Mouse (Mus musculus) intestine, embryonic 16.5 days (tissue): ENCODE results near the gene Comtd1. TPM values are rescaled to one million over a fixed set of nuclear protein-coding genes. Genes with fewer than 3 reads are reported as not detected.

Source experiments
- ATAC-seq: fragments of 200-750 bp; cut with Nextera tagmentation; 2 replicates; pipeline ENCODE4 v1.8.0; 2017; ENCODE audit warnings: moderate TSS enrichment, moderate library complexity
- H3K27ac ChIP-seq: fragments of 300-500 bp; sonication (generic); 2 replicates; pipeline ENCODE4 v1.5.1; 2014; ENCODE audit warnings: mild to moderate bottlenecking, low read length
- H3K27me3 ChIP-seq: fragments of 300-500 bp; sonication (generic); replicated peaks from 2 replicates; pipeline ENCODE4 v1.6.1; 2014; ENCODE audit warnings: low read length, control low read depth, mixed read lengths; ENCODE audit not compliant: control insufficient read depth, insufficient read depth
- H3K36me3 ChIP-seq: fragments of 300-500 bp; sonication (generic); 2 replicates; pipeline ENCODE4 v1.6.1; 2014; ENCODE audit warnings: low read length, control low read depth; ENCODE audit not compliant: control insufficient read depth, insufficient read depth
- H3K4me1 ChIP-seq: fragments of 300-500 bp; sonication (generic); 2 replicates; pipeline ENCODE4 v1.6.1; 2014; ENCODE audit warnings: low read length, control low read depth, mixed read lengths; ENCODE audit not compliant: control insufficient read depth, insufficient read depth
- H3K4me2 ChIP-seq: fragments of 300-500 bp; sonication (generic); 2 replicates; pipeline ENCODE4 v1.6.1; 2014; ENCODE audit warnings: low read depth, low read length, control low read depth
- H3K4me3 ChIP-seq: fragments of 300-500 bp; sonication (generic); 2 replicates; pipeline ENCODE4 v1.5.1; 2014; ENCODE audit warnings: mild to moderate bottlenecking, low read length
- H3K9ac ChIP-seq: fragments of 300-500 bp; sonication (generic); 2 replicates; pipeline ENCODE4 v1.6.1; 2014; ENCODE audit warnings: low read depth, low read length
- H3K9me3 ChIP-seq: fragments of 300-500 bp; sonication (generic); 2 replicates; pipeline ENCODE4 v1.6.1; 2016; ENCODE audit warnings: low read length, control low read depth; ENCODE audit not compliant: control insufficient read depth
- WGBS: fragments of 180-500 bp; shearing (Covaris S2); extraction: QIAGEN DNeasy Blood & Tissue Kit; methylation state at CpG from one replicate; pipeline ENCODE4 v1.1.7; 2014; 5-methylcytosine and 5-hydroxymethylcytosine counted together
- polyA plus RNA-seq: library from polyadenylated mRNA; unstranded; fragments of >200 nt; fragmentation: Nextera tagmentation; extraction: Ambion mirVana; gene quantifications from 2 replicates; pipeline ENCODE4 v1.2.1, GENCODE M21; 2015

The Comtd1 gene
- polyA plus RNA-seq, 1 experiment from 2014 or later, result 89.1 TPM

GRCm38 (mm10) chr14:21811301-21811700 is 37.5 kb downstream of the Comtd1 start:
- WGBS, result 88% methylated on average over 4 of the region's 4 CpGs
- Histone ChIP-seq H3K27ac (no peak overlapping the region), H3K4me2 (no peak overlapping the region), H3K4me1 (peaks cover 4% of the 10 kb centered on the region; the same call in 1 of the 2 replicates), H3K36me3 (no peaks in the 10 kb centered on the region), H3K27me3 (no peaks in the 10 kb centered on the region), H3K9me3 (no peaks in the 10 kb centered on the region), H3K4me3 (no peak overlapping the region), H3K9ac (no peak overlapping the region)
- no peak for ATAC-seq

GRCm38 (mm10) chr14:21809418-21809817 is 39.4 kb downstream of the Comtd1 start:
- WGBS, result 93% methylated on average over 2 of the region's 2 CpGs
- no peak overlapping the region for H3K4me2 ChIP-seq

GRCm38 (mm10) chr14:21808208-21808922 is 40.4 kb downstream of the Comtd1 start:
- Histone ChIP-seq H3K27ac (peak overlapping the region; percentile 8; the same call in 1 of the 2 replicates), H3K4me2 (no peak overlapping the region), H3K36me3 (no peaks in the 10 kb centered on the region), H3K4me3 (no peak overlapping the region), H3K9me3 (no peaks in the 10 kb centered on the region), H3K4me1 (0 out of 2 replicates have a peak, but pooled peaks cover 4% of the 10 kb centered on the region), H3K9ac (no peak overlapping the region), H3K27me3 (no peaks in the 10 kb centered on the region)
- peak; percentile 37 for ATAC-seq
- 62% methylated on average over 8 of the region's 8 CpGs for WGBS

More at GRCm38 (mm10) chr14:21809418-21809817, 39.4 kb downstream of the Comtd1 start:
- H3K36me3 ChIP-seq, result no peaks in the 10 kb centered on the region
- H3K9ac ChIP-seq, result no peak overlapping the region
- no peaks in the 10 kb centered on the region for H3K27me3 ChIP-seq
- peaks cover 7% of the 10 kb centered on the region; the same call in 1 of the 2 replicates for H3K4me1 ChIP-seq
- no peak for ATAC-seq
- no peak overlapping the region for H3K27ac ChIP-seq
- no peak overlapping the region for H3K4me3 ChIP-seq
- no peaks in the 10 kb centered on the region for H3K9me3 ChIP-seq

- Histone ChIP-seq H3K4me1 (0 out of 2 replicates have a peak, but pooled peaks cover 4% of the 10 kb centered on the region), H3K36me3 (no peaks in the 10 kb centered on the region), H3K9ac (no peak overlapping the region), H3K9me3 (no peaks in the 10 kb centered on the region), H3K27ac (peak overlapping the region; percentile 76), H3K27me3 (no peaks in the 10 kb centered on the region), H3K4me3 (no peak overlapping the region), H3K4me2 (no peak overlapping the region)
- ATAC-seq, result peak; percentile 93
- whole genome bisulfite sequencing, result 58% methylated on average over 3 of the region's 3 CpGs
Measured at GRCm38 (mm10) chr14:21806631-21807160, 42.1 kb downstream of the Comtd1 start.

- no peaks in the 10 kb centered on the region for H3K27me3 ChIP-seq
- peak overlapping the region; percentile 3; the same call in 1 of the 2 replicates for H3K27ac ChIP-seq
- H3K36me3 ChIP-seq, result no peaks in the 10 kb centered on the region
- H3K4me3 ChIP-seq, result no peak overlapping the region
- no peaks in the 10 kb centered on the region for H3K9me3 ChIP-seq
- no peak for ATAC-seq
- H3K4me2 ChIP-seq, result no peak overlapping the region
- 48% methylated on average over 2 of the region's 2 CpGs for WGBS
- 0 out of 2 replicates have a peak, but pooled peaks cover 4% of the 10 kb centered on the region for H3K4me1 ChIP-seq
- H3K9ac ChIP-seq, result no peak overlapping the region
Measured at GRCm38 (mm10) chr14:21806203-21806602, 42.6 kb downstream of the Comtd1 start.

GRCm38 (mm10) chr14:21802543-21803206 is 46.1 kb downstream of the Comtd1 start:
- Histone ChIP-seq H3K27me3 (no peaks in the 10 kb centered on the region), H3K27ac (no peak overlapping the region), H3K9me3 (no peaks in the 10 kb centered on the region), H3K36me3 (no peaks in the 10 kb centered on the region), H3K4me1 (0 out of 2 replicates have a peak, but pooled peaks cover 4% of the 10 kb centered on the region), H3K4me3 (no peak overlapping the region), H3K4me2 (no peak overlapping the region), H3K9ac (no peak overlapping the region)
- no peak for ATAC-seq
- WGBS, result 91% methylated on average over 6 of the region's 6 CpGs

GRCm38 (mm10) chr14:21801624-21802023 is 47.2 kb downstream of the Comtd1 start:
- no peaks in the 10 kb centered on the region for H3K36me3 ChIP-seq
- H3K27me3 ChIP-seq, result no peaks in the 10 kb centered on the region
- H3K4me2 ChIP-seq, result no peak overlapping the region
- WGBS, result 83% methylated on average over 7 of the region's 7 CpGs
- no peak overlapping the region for H3K4me3 ChIP-seq
- H3K4me1 ChIP-seq, result 0 out of 2 replicates have a peak, but pooled peaks cover 4% of the 10 kb centered on the region
- no peak for ATAC-seq
- H3K27ac ChIP-seq, result no peak overlapping the region
- H3K9ac ChIP-seq, result no peak overlapping the region
- H3K9me3 ChIP-seq, result no peaks in the 10 kb centered on the region

GRCm38 (mm10) chr14:21800641-21801040 is 48.1 kb downstream of the Comtd1 start:
- H3K27ac ChIP-seq, result no peak overlapping the region
- H3K27me3 ChIP-seq, result no peaks in the 10 kb centered on the region
- H3K36me3 ChIP-seq, result no peaks in the 10 kb centered on the region
- H3K4me1 ChIP-seq, result no peaks in the 10 kb centered on the region
- no peaks in the 10 kb centered on the region for H3K9me3 ChIP-seq
- no peak overlapping the region for H3K4me3 ChIP-seq
- 91% methylated on average over 4 of the region's 4 CpGs for WGBS
- no peak overlapping the region for H3K4me2 ChIP-seq
- no peak overlapping the region for H3K9ac ChIP-seq
- no peak for ATAC-seq
